Mouse (Mus musculus): ENCODE measurements around the gene Lelp1. TPM values are rescaled to one million over a fixed set of nuclear protein-coding genes. Genes with fewer than 3 reads are reported as not detected.

Lelp1 gene
- polyA plus RNA-seq (2012; ENCODE audit: insufficient read depth, insufficient read length, missing spikeins): not detected in 2 replicates

DNA sequence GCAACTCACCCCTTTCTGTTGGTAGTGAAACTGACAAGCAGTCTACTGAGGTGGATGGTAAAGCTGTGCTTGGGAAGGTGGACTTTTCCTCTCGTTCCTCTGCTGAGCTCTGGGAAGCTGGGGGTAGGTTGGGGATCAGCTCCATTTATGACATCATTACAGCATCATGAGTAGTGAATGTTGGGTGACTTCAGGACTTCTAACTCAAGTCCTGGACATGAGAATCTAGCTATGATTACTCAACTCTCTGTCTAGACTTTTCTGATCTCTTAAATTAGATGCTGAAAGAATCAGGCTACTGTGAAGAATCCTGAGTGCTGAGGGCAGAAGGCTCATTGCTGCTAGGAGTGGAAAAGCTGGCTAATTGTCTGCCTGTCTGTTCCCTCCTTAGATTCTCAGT lies at the start of gene Lelp1:
Gene Lelp1, minus strand, starts transcription at position 101 of the 400 bp plus-strand sequence.
- TF ChIP-seq POLR2A (IDR thresholded peaks at IDR 0.05; ENCODE audit: borderline replicate concordance, low read depth, low read length) (no peak), CTCF (IDR thresholded peaks at IDR 0.05; ENCODE audit: low read depth, low read length) (no peak)
- H3K27ac ChIP-seq (ENCODE audit: insufficient read depth, low read depth, low read length): no peak within 1 kb of the TSS
- no peak within 1 kb of the TSS for H3K4me3 ChIP-seq (ENCODE audit: insufficient read depth, low read length)
- no peaks in the 10 kb centered on the region for H3K4me1 ChIP-seq (ENCODE audit: control insufficient read depth, insufficient read depth, low read length)

DNA sequence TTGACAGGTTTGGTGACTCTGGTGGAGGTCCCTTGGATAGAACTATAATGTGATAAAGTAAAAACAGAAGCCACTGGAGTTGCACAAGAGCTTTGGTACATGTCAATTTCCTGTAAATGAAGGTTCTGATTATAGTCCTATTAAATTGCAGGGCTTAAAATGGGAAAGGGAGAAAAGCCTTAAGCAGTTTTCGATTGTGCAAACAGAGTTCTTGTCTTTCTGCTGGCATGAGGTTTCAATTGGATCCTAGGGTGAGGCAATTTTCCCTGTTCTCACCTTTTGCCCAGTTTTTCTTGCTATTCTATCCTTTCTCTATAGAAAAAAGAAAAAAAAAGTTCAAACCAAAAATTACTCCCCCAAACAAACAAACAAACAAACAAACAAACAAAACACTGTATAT lies 34.3 kb upstream of the Lelp1 start:
- TF ChIP-seq CTCF (IDR thresholded peaks at IDR 0.05; ENCODE audit: low read depth, low read length) (no peak), POLR2A (IDR thresholded peaks at IDR 0.05; ENCODE audit: borderline replicate concordance, low read depth, low read length) (no peak)
- Histone ChIP-seq H3K27ac (ENCODE audit: insufficient read depth, low read depth, low read length) (no peak overlapping the region), H3K4me1 (ENCODE audit: control insufficient read depth, insufficient read depth, low read length) (no peaks in the 10 kb centered on the region), H3K4me3 (ENCODE audit: insufficient read depth, low read length) (no peak overlapping the region)

DNA sequence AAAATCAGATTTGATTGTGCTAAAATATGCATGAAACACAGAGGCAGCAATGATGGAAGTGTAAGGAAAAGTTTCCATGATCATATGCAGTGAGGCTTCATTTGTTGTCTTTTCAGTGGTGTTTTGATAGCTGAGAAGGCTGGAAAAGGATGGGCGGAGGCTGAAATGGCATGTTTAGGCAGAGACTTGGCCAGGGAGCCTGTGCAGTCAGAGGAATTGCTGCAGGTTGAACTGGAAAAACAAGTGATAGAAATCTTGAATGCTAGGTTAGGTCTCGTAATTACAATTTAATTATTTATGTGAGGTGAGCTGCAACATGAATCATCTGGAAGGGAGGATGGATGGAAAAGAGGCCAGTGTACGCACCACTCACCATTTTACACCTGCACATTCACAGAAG lies 27.3 kb upstream of the Lelp1 start:
- no peak overlapping the region for H3K4me3 ChIP-seq (ENCODE audit: insufficient read depth, low read length)
- no peak overlapping the region for H3K27ac ChIP-seq (ENCODE audit: insufficient read depth, low read depth, low read length)
- TF ChIP-seq POLR2A (IDR thresholded peaks at IDR 0.05; ENCODE audit: borderline replicate concordance, low read depth, low read length) (no peak), CTCF (IDR thresholded peaks at IDR 0.05; ENCODE audit: low read depth, low read length) (no peak)
- no peaks in the 10 kb centered on the region for H3K4me1 ChIP-seq (ENCODE audit: control insufficient read depth, insufficient read depth, low read length)

DNA sequence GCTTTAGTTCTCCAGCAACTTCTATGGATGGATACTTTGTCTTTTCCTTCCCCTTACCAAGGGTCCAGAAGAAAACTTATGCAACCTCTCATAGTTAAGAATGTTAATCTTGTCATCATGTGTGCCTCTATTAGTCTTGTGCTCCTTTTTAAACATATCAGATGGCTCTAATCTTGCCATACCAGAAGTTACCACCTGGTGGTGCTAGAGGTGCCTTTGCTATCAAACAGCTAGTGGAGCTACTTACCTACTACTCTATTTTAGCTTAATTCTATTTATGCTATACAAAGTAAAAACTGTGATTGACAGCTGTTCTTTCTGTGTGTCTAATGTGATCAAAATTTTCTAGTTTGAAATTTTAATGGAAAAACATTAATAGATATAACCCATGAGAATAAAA lies 10.8 kb upstream of the Lelp1 start:
- Histone ChIP-seq H3K27ac (ENCODE audit: insufficient read depth, low read depth, low read length) (no peak overlapping the region), H3K4me1 (ENCODE audit: control insufficient read depth, insufficient read depth, low read length) (no peaks in the 10 kb centered on the region), H3K4me3 (ENCODE audit: insufficient read depth, low read length) (no peak overlapping the region)
- TF ChIP-seq CTCF (IDR thresholded peaks at IDR 0.05; ENCODE audit: low read depth, low read length) (no peak), POLR2A (IDR thresholded peaks at IDR 0.05; ENCODE audit: borderline replicate concordance, low read depth, low read length) (no peak)

DNA sequence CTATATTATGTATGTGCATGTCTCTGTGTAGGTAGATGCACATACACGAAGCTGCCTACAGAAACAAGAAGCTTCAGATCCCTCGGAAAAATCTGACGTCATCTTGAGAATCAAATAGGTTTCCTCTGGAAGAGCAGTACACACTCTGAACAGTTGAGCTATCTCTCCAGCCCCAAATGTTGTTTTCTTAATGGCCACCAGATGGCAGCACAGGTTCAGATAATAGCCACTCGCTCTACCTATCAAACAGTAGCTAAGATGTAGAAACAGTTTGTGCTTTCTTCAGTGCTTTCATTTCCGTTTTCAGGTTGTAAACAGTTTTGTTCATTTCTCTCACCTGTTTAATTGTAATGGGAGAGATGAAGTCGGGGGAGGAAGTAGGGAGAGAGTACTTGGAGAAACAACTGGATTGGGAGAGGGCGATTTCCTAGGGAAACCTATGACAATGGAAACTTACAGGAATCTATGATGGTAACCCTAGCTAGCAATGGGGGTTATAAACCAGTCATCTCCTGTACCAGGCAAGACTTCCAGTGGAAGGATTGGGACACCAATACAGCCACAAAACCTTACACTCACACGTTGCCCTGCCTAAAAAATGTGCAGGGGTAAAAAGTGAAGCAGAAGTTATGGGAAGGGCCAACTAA lies 8.2 kb upstream of the Lelp1 start:
- H3K27ac ChIP-seq (ENCODE audit: insufficient read depth, low read depth, low read length): no peak overlapping the region
- no peak overlapping the region for H3K4me3 ChIP-seq (ENCODE audit: insufficient read depth, low read length)
- TF ChIP-seq CTCF (IDR thresholded peaks at IDR 0.05; ENCODE audit: low read depth, low read length) (no peak), POLR2A (IDR thresholded peaks at IDR 0.05; ENCODE audit: borderline replicate concordance, low read depth, low read length) (no peak)
- H3K4me1 ChIP-seq (ENCODE audit: control insufficient read depth, insufficient read depth, low read length): no peaks in the 10 kb centered on the region

DNA sequence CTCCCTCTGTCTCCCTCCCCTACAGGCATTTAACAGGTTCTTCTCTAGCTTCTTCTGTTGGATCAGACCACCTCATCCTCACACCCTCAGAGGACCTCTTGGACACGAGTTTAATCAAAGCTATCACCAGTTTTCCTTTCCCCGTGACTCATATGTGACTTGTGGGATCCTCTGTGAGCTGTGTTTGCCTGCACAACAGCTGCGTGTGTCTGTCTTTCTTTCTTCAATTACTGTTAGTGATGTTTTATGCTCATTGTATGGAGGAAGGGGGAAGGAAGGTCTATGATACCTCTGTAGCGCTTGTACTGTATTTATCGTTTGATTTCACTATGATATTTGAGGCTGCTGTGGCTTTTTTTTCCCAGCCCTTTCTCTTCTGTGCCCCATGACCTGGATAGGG lies 5.4 kb upstream of the Lelp1 start:
- TF ChIP-seq POLR2A (IDR thresholded peaks at IDR 0.05; ENCODE audit: borderline replicate concordance, low read depth, low read length) (no peak), CTCF (IDR thresholded peaks at IDR 0.05; ENCODE audit: low read depth, low read length) (no peak)
- H3K4me1 ChIP-seq (ENCODE audit: control insufficient read depth, insufficient read depth, low read length): no peaks in the 10 kb centered on the region
- H3K4me3 ChIP-seq (ENCODE audit: insufficient read depth, low read length): no peak overlapping the region
- no peak overlapping the region for H3K27ac ChIP-seq (ENCODE audit: insufficient read depth, low read depth, low read length)

DNA sequence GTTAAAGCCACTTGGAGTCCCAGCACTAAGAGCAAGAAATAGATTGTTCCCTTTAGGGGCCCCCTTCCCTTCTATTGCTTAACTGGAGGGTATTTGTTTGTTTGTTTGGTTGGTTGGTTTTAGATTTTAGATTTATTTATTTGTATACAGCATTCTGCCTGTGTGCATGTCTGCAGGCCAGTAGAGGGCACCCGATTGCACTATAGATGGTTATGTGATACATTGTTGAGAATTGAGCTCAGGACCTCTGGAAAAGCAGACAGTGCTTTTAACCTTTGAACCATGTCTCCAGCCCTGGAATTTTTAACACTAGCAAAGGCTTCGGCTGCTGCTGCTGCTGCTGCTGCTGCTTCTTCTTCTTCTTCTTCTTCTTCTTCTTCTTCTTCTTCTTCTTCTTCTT lies 4.9 kb upstream of the Lelp1 start:
- no peaks in the 10 kb centered on the region for H3K4me1 ChIP-seq (ENCODE audit: control insufficient read depth, insufficient read depth, low read length)
- TF ChIP-seq CTCF (IDR thresholded peaks at IDR 0.05; ENCODE audit: low read depth, low read length) (no peak), POLR2A (IDR thresholded peaks at IDR 0.05; ENCODE audit: borderline replicate concordance, low read depth, low read length) (no peak)
- H3K27ac ChIP-seq (ENCODE audit: insufficient read depth, low read depth, low read length): no peak overlapping the region
- no peak overlapping the region for H3K4me3 ChIP-seq (ENCODE audit: insufficient read depth, low read length)

DNA sequence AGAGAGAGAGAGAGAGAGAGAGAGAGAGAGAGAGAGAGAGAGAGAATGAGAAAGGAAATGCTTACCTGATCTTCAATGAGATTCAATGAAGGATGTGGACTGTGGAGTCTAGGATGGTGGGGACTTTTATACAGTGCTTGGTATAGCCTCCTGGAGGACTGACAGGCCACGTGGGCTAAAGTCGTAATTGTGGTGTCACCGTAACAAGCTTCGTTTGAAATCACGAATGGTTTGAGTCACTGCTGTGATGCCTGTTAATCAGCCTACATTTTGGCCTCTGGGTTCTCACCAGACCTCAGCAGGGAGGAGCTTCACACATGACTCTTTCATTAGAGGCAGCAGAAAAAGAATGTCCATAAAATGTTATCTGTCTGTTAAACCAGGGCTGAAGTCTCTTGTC lies 18.7 kb downstream of the Lelp1 start, which contains the start of gene Prr9:
Gene Prr9, minus strand, starts transcription at position 101 of the 400 bp plus-strand sequence.
- Histone ChIP-seq H3K27ac (ENCODE audit: insufficient read depth, low read depth, low read length) (no peak within 1 kb of the TSS), H3K4me1 (ENCODE audit: control insufficient read depth, insufficient read depth, low read length) (no peaks in the 10 kb centered on the region), H3K4me3 (ENCODE audit: insufficient read depth, low read length) (no peak within 1 kb of the TSS)
- TF ChIP-seq CTCF (IDR thresholded peaks at IDR 0.05; ENCODE audit: low read depth, low read length) (no peak), POLR2A (IDR thresholded peaks at IDR 0.05; ENCODE audit: borderline replicate concordance, low read depth, low read length) (no peak)

DNA sequence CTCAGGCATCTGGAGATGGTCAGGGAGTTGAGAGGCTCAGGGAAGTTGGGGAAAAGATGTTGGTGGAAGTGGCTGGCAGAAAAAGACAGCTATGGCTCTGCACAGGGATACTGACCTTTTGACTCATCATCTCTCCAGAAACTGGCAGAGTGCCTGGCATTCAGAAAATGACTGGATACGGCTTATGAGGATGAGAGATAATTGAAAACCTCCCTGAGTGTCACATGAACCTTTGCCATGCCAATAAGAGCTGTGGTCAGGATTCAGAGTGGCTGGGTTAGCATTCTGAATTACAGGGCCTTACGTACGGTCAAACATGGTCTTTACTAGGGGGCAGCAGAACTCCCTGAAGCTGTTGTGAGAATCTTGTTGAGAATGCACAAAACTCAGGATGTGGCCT lies 21.6 kb downstream of the Lelp1 start:
- TF ChIP-seq CTCF (IDR thresholded peaks at IDR 0.05; ENCODE audit: low read depth, low read length) (no peak), POLR2A (IDR thresholded peaks at IDR 0.05; ENCODE audit: borderline replicate concordance, low read depth, low read length) (no peak)
- no peak overlapping the region for H3K27ac ChIP-seq (ENCODE audit: insufficient read depth, low read depth, low read length)
- no peaks in the 10 kb centered on the region for H3K4me1 ChIP-seq (ENCODE audit: control insufficient read depth, insufficient read depth, low read length)
- H3K4me3 ChIP-seq (ENCODE audit: insufficient read depth, low read length): no peak overlapping the region

DNA sequence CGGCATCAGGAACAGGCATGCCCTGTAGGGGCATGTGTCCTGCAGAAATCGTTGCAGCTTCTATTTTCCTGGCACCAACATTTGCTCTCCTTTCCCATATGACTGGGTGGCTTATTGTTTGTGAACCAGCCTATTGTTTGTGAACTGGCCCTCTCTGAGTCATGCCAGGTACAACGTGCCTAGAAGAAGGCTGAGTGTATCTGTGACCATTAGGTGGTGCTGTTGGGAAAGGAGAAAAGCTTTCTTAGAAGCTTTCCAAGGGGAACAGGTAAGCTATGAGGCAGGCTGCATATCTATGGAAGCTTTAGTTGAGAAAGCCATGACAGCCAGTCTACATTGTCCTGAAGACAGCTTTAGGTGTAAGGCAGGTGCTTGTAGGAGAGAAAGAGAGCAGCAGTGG lies 24.6 kb downstream of the Lelp1 start:
- Histone ChIP-seq H3K4me3 (ENCODE audit: insufficient read depth, low read length) (no peak overlapping the region), H3K27ac (ENCODE audit: insufficient read depth, low read depth, low read length) (no peak overlapping the region), H3K4me1 (ENCODE audit: control insufficient read depth, insufficient read depth, low read length) (no peaks in the 10 kb centered on the region)
- TF ChIP-seq POLR2A (IDR thresholded peaks at IDR 0.05; ENCODE audit: borderline replicate concordance, low read depth, low read length) (no peak), CTCF (IDR thresholded peaks at IDR 0.05; ENCODE audit: low read depth, low read length) (no peak)

Measured in bone marrow macrophage, adult 2 months (primary cell).